Mouse (Mus musculus): ENCODE results near the gene Ankrd23. TPM values are rescaled to one million over a fixed set of nuclear protein-coding genes. Genes with fewer than 3 reads are reported as not detected.
"Not testable (repeated sequence)": the region's sequence is repeated elsewhere in the genome, so short reads cannot be mapped to it uniquely, and the experiment has no call there.

The Ankrd23 gene
- polyA plus RNA-seq (2014; fragmentation: Nextera tagmentation; extraction: Ambion mirVana): 7.3 and 8.8 TPM in 2 replicates

GRCm38 (mm10) chr1:36536783-36537182 is at the start of gene Ankrd23:
Ankrd23 (minus strand) TSS chr1:36536883.
- not testable (repeated sequence) for H3K4me2 ChIP-seq (ENCODE audit: low read depth, severe bottlenecking); H3K36me3 ChIP-seq (ENCODE audit: control insufficient read depth, insufficient read depth, low read length); ATAC-seq (ENCODE audit: insufficient number of reproducible peaks, low FRiP score, low TSS enrichment, low read depth); H3K27ac ChIP-seq (replicated peaks; ENCODE audit: low read depth, low read length); H3K4me3 ChIP-seq (ENCODE audit: low read depth, low read length); H3K9ac ChIP-seq (ENCODE audit: low read length); H3K4me1 ChIP-seq (ENCODE audit: control insufficient read depth, insufficient read depth, low read length); H3K27me3 ChIP-seq (ENCODE audit: control insufficient read depth, insufficient read depth, low read length); H3K9me3 ChIP-seq (ENCODE audit: control insufficient read depth, low read length); DNase-seq (ENCODE audit: low spot score)
- 89% methylated on average over 9 of the region's 9 CpGs for WGBS

GRCm38 (mm10) chr1:36586288-36586687 is 49.6 kb upstream of the Ankrd23 start:
- H3K4me1 ChIP-seq (ENCODE audit: control insufficient read depth, insufficient read depth, low read length): peaks cover 37% of the 10 kb centered on the region
- no peaks in the 10 kb centered on the region for H3K27me3 ChIP-seq (ENCODE audit: control insufficient read depth, insufficient read depth, low read length)
- DNase-seq (ENCODE audit: low spot score): peak; percentile 49
- H3K36me3 ChIP-seq (ENCODE audit: control insufficient read depth, insufficient read depth, low read length): no peaks in the 10 kb centered on the region
- no peak overlapping the region for H3K4me2 ChIP-seq (ENCODE audit: low read depth, severe bottlenecking)
- peak overlapping the region; percentile 48; the same call in 1 of the 2 replicates for H3K27ac ChIP-seq (replicated peaks; ENCODE audit: low read depth, low read length)
- ATAC-seq (ENCODE audit: insufficient number of reproducible peaks, low FRiP score, low TSS enrichment, low read depth): no peak
- no peak overlapping the region for H3K9ac ChIP-seq (ENCODE audit: low read length)
- no peak overlapping the region for H3K4me3 ChIP-seq (ENCODE audit: low read depth, low read length)
- H3K9me3 ChIP-seq (ENCODE audit: control insufficient read depth, low read length): no peaks in the 10 kb centered on the region
- WGBS: 6% methylated on average over 4 of the region's 4 CpGs

- 85% methylated on average over 8 of the region's 8 CpGs for WGBS
- no peaks in the 10 kb centered on the region for H3K36me3 ChIP-seq (ENCODE audit: control insufficient read depth, insufficient read depth, low read length)
- no peak for DNase-seq (ENCODE audit: low spot score)
- H3K27me3 ChIP-seq (ENCODE audit: control insufficient read depth, insufficient read depth, low read length): no peaks in the 10 kb centered on the region
- no peak overlapping the region for H3K4me2 ChIP-seq (ENCODE audit: low read depth, severe bottlenecking)
- H3K27ac ChIP-seq (replicated peaks; ENCODE audit: low read depth, low read length): no peak overlapping the region
- H3K9me3 ChIP-seq (ENCODE audit: control insufficient read depth, low read length): no peaks in the 10 kb centered on the region
- H3K4me3 ChIP-seq (ENCODE audit: low read depth, low read length): no peak overlapping the region
- H3K9ac ChIP-seq (ENCODE audit: low read length): no peak overlapping the region
- ATAC-seq (ENCODE audit: insufficient number of reproducible peaks, low FRiP score, low TSS enrichment, low read depth): no peak
- peaks cover 30% of the 10 kb centered on the region for H3K4me1 ChIP-seq (ENCODE audit: control insufficient read depth, insufficient read depth, low read length)
Measured at GRCm38 (mm10) chr1:36583408-36584116, 46.9 kb upstream of the Ankrd23 start.

GRCm38 (mm10) chr1:36582211-36582610 is 45.5 kb upstream of the Ankrd23 start:
- Histone ChIP-seq H3K4me1 (ENCODE audit: control insufficient read depth, insufficient read depth, low read length) (peaks cover 26% of the 10 kb centered on the region), H3K9ac (ENCODE audit: low read length) (no peak overlapping the region), H3K9me3 (ENCODE audit: control insufficient read depth, low read length) (no peaks in the 10 kb centered on the region), H3K27ac (replicated peaks; ENCODE audit: low read depth, low read length) (no peak overlapping the region), H3K36me3 (ENCODE audit: control insufficient read depth, insufficient read depth, low read length) (no peaks in the 10 kb centered on the region), H3K27me3 (ENCODE audit: control insufficient read depth, insufficient read depth, low read length) (no peaks in the 10 kb centered on the region), H3K4me2 (ENCODE audit: low read depth, severe bottlenecking) (no peak overlapping the region), H3K4me3 (ENCODE audit: low read depth, low read length) (no peak overlapping the region)
- DNase-seq (ENCODE audit: low spot score) (no peak), ATAC-seq (ENCODE audit: insufficient number of reproducible peaks, low FRiP score, low TSS enrichment, low read depth) (no peak)
- WGBS: 83% methylated on average over 8 of the region's 8 CpGs

- H3K27me3 ChIP-seq (ENCODE audit: control insufficient read depth, insufficient read depth, low read length): no peaks in the 10 kb centered on the region
- WGBS: 77% methylated on average over 5 of the region's 5 CpGs
- H3K4me1 ChIP-seq (ENCODE audit: control insufficient read depth, insufficient read depth, low read length): peaks cover 32% of the 10 kb centered on the region
- ATAC-seq (ENCODE audit: insufficient number of reproducible peaks, low FRiP score, low TSS enrichment, low read depth): no peak
- peak overlapping the region; percentile 84; the same call in 1 of the 2 replicates for H3K27ac ChIP-seq (replicated peaks; ENCODE audit: low read depth, low read length)
- H3K4me3 ChIP-seq (ENCODE audit: low read depth, low read length): no peak overlapping the region
- no peak for DNase-seq (ENCODE audit: low spot score)
- no peak overlapping the region for H3K4me2 ChIP-seq (ENCODE audit: low read depth, severe bottlenecking)
- H3K36me3 ChIP-seq (ENCODE audit: control insufficient read depth, insufficient read depth, low read length): no peaks in the 10 kb centered on the region
- no peaks in the 10 kb centered on the region for H3K9me3 ChIP-seq (ENCODE audit: control insufficient read depth, low read length)
- no peak overlapping the region for H3K9ac ChIP-seq (ENCODE audit: low read length)
Measured at GRCm38 (mm10) chr1:36581260-36581659, 44.6 kb upstream of the Ankrd23 start.

- Histone ChIP-seq H3K4me3 (ENCODE audit: low read depth, low read length) (0 out of 2 replicates have a peak overlapping the region, but pooled peaks have one; percentile 2), H3K9ac (ENCODE audit: low read length) (0 out of 2 replicates have a peak overlapping the region, but pooled peaks have one; percentile 14), H3K4me1 (ENCODE audit: control insufficient read depth, insufficient read depth, low read length) (peaks cover 32% of the 10 kb centered on the region), H3K27me3 (ENCODE audit: control insufficient read depth, insufficient read depth, low read length) (no peaks in the 10 kb centered on the region), H3K27ac (replicated peaks; ENCODE audit: low read depth, low read length) (peak overlapping the region; percentile 84), H3K4me2 (ENCODE audit: low read depth, severe bottlenecking) (peak overlapping the region; percentile 35; the same call in 1 of the 2 replicates), H3K9me3 (ENCODE audit: control insufficient read depth, low read length) (no peaks in the 10 kb centered on the region), H3K36me3 (ENCODE audit: control insufficient read depth, insufficient read depth, low read length) (no peaks in the 10 kb centered on the region)
- peak; percentile 86 for ATAC-seq (ENCODE audit: insufficient number of reproducible peaks, low FRiP score, low TSS enrichment, low read depth)
- WGBS: 2% methylated on average over 17 of the region's 17 CpGs
- DNase-seq (ENCODE audit: low spot score): peak; percentile 80
Measured at GRCm38 (mm10) chr1:36580384-36581207, 43.9 kb upstream of the Ankrd23 start.

GRCm38 (mm10) chr1:36579974-36580383 is 43.3 kb upstream of the Ankrd23 start:
- peak overlapping the region; percentile 84 for H3K27ac ChIP-seq (replicated peaks; ENCODE audit: low read depth, low read length)
- no peaks in the 10 kb centered on the region for H3K27me3 ChIP-seq (ENCODE audit: control insufficient read depth, insufficient read depth, low read length)
- H3K4me3 ChIP-seq (ENCODE audit: low read depth, low read length): no peak overlapping the region
- DNase-seq (ENCODE audit: low spot score) (peak; percentile 70), ATAC-seq (ENCODE audit: insufficient number of reproducible peaks, low FRiP score, low TSS enrichment, low read depth) (peak; percentile 73)
- no peaks in the 10 kb centered on the region for H3K9me3 ChIP-seq (ENCODE audit: control insufficient read depth, low read length)
- WGBS: 29% methylated on average over 6 of the region's 6 CpGs
- H3K4me2 ChIP-seq (ENCODE audit: low read depth, severe bottlenecking): peak overlapping the region; percentile 35; the same call in 1 of the 2 replicates
- no peak overlapping the region for H3K9ac ChIP-seq (ENCODE audit: low read length)
- H3K4me1 ChIP-seq (ENCODE audit: control insufficient read depth, insufficient read depth, low read length): peaks cover 36% of the 10 kb centered on the region
- no peaks in the 10 kb centered on the region for H3K36me3 ChIP-seq (ENCODE audit: control insufficient read depth, insufficient read depth, low read length)

- DNase-seq (ENCODE audit: low spot score) (no peak), ATAC-seq (ENCODE audit: insufficient number of reproducible peaks, low FRiP score, low TSS enrichment, low read depth) (no peak)
- Histone ChIP-seq H3K36me3 (ENCODE audit: control insufficient read depth, insufficient read depth, low read length) (no peaks in the 10 kb centered on the region), H3K27ac (replicated peaks; ENCODE audit: low read depth, low read length) (peak overlapping the region; percentile 38; the same call in 1 of the 2 replicates), H3K4me2 (ENCODE audit: low read depth, severe bottlenecking) (no peak overlapping the region), H3K4me3 (ENCODE audit: low read depth, low read length) (no peak overlapping the region), H3K4me1 (ENCODE audit: control insufficient read depth, insufficient read depth, low read length) (peaks cover 41% of the 10 kb centered on the region), H3K9me3 (ENCODE audit: control insufficient read depth, low read length) (no peaks in the 10 kb centered on the region), H3K9ac (ENCODE audit: low read length) (no peak overlapping the region), H3K27me3 (ENCODE audit: control insufficient read depth, insufficient read depth, low read length) (no peaks in the 10 kb centered on the region)
- WGBS: 39% methylated on average over 6 of the region's 6 CpGs
Measured at GRCm38 (mm10) chr1:36576991-36577675, 40.5 kb upstream of the Ankrd23 start.

All from limb, embryonic 11.5 days (tissue).